Mouse (Mus musculus) liver, postnatal 0 days (tissue): ENCODE measurements around the gene Hnrnpa1.

ENCODE experiments used
- CTCF ChIP-seq: sonication (generic); IDR thresholded peaks from 2 replicates; pipeline ENCODE4 v1.5.1; 2016; ENCODE audit warnings: antibody characterized with exemption, low read depth
- EP300 ChIP-seq: IDR thresholded peaks from 2 replicates; pipeline ENCODE4 v1.6.1; 2016; ENCODE audit warnings: antibody characterized with exemption, low read depth, mild to moderate bottlenecking

- TF ChIP-seq CTCF, result peak; percentile 99
- no peak for TF ChIP-seq EP300
Measured at GRCm38 (mm10) chr15:103250195-103250740, 10.0 kb downstream of the Hnrnpa1 start.
